Mouse (Mus musculus) midbrain, embryonic 14.5 days (tissue): ENCODE results near the gene Vmn2r11. TPM values are rescaled to one million over a fixed set of nuclear protein-coding genes. Genes with fewer than 3 reads are reported as not detected.
"Not testable (repeated sequence)": the region's sequence is repeated elsewhere in the genome, so short reads cannot be mapped to it uniquely, and the experiment has no call there.

Source experiments
- ATAC-seq: fragments of 200-750 bp; cut with Nextera tagmentation; 2 replicates; pipeline ENCODE4 v1.8.0; 2017; ENCODE audit warnings: moderate number of reproducible peaks, moderate library complexity; ENCODE audit not compliant: low FRiP score, low TSS enrichment
- DNase-seq: peaks from one replicate; pipeline ENCODE4 v3.0.0-alpha.2; 2015
- H3K27ac ChIP-seq: fragments of 300-500 bp; sonication (generic); replicated peaks from 2 replicates; pipeline ENCODE4 v1.5.1; 2014; ENCODE audit warnings: mild to moderate bottlenecking, low read depth, low read length, moderate library complexity
- H3K27me3 ChIP-seq: fragments of 300-500 bp; sonication (generic); 2 replicates; pipeline ENCODE4 v1.6.1; 2014; ENCODE audit warnings: low read length, control low read depth, mixed read lengths; ENCODE audit not compliant: control insufficient read depth, insufficient read depth
- H3K36me3 ChIP-seq: fragments of 300-500 bp; sonication (generic); 2 replicates; pipeline ENCODE4 v1.6.1; 2014; ENCODE audit warnings: low read length, control low read depth; ENCODE audit not compliant: control insufficient read depth, insufficient read depth
- H3K4me1 ChIP-seq: fragments of 300-500 bp; sonication (generic); 2 replicates; pipeline ENCODE4 v1.6.1; 2014; ENCODE audit warnings: mild to moderate bottlenecking, antibody characterized with exemption, low read length, control low read depth; ENCODE audit not compliant: control insufficient read depth, insufficient read depth
- H3K4me2 ChIP-seq: fragments of 300-500 bp; sonication (generic); 2 replicates; pipeline ENCODE4 v1.6.1; 2014; ENCODE audit warnings: mild to moderate bottlenecking, low read length, moderate library complexity
- H3K4me3 ChIP-seq: fragments of 300-500 bp; sonication (generic); replicated peaks from 2 replicates; pipeline ENCODE4 v1.5.1; 2014; ENCODE audit warnings: low read depth, low read length
- H3K9ac ChIP-seq: fragments of 300-500 bp; sonication (generic); replicated peaks from 2 replicates; pipeline ENCODE4 v1.6.1; 2014; ENCODE audit warnings: mild to moderate bottlenecking, low read length, moderate library complexity
- H3K9me3 ChIP-seq: fragments of 300-500 bp; sonication (generic); 2 replicates; pipeline ENCODE4 v1.6.1; 2016; ENCODE audit warnings: low read length, control low read depth, mixed read lengths; ENCODE audit not compliant: control insufficient read depth
- WGBS: fragments of 180-500 bp; shearing (Covaris S2); extraction: QIAGEN DNeasy Blood & Tissue Kit; methylation state at CpG from one replicate; pipeline ENCODE4 v1.1.7; 2014; 5-methylcytosine and 5-hydroxymethylcytosine counted together
- polyA plus RNA-seq: library from polyadenylated mRNA; unstranded; fragments of >200 nt; fragmentation: Nextera tagmentation; extraction: Ambion mirVana; gene quantifications from 2 replicates; pipeline ENCODE4 v1.2.1, GENCODE M21; 2014

The Vmn2r11 gene
- polyA plus RNA-seq, result not detected in 2 replicates

DNA sequence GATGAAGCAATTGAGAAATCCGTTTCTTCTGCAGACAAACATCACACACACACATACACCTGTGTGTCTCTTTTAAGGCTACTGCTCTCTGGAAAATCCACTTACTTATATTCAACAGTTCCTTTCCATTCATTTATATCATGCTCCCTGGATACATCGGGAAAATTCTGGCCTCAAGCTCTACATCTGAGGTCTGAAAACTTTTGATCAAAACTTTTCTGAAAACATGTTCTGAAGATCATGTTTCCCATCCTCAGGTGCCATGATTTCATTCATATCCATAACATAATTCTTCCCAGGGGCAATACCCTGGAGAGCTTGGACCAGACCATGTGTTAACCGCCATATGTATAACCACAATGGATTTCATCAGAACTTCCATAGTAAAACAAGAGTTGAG is at the start of gene Vmn2r11:
Vmn2r11 (minus strand) TSS at position 101 of the 400 bp plus-strand sequence.
- H3K4me1 ChIP-seq, H3K36me3 ChIP-seq, H3K4me3 ChIP-seq, H3K9ac ChIP-seq, H3K4me2 ChIP-seq, ATAC-seq, H3K27me3 ChIP-seq, DNase-seq, H3K27ac ChIP-seq: not testable (repeated sequence)
- 85% methylated on average over 3 of the region's 3 CpGs for WGBS
- H3K9me3 ChIP-seq, result peaks cover 19% of the 10 kb centered on the region; the same call in 1 of the 2 replicates

DNA sequence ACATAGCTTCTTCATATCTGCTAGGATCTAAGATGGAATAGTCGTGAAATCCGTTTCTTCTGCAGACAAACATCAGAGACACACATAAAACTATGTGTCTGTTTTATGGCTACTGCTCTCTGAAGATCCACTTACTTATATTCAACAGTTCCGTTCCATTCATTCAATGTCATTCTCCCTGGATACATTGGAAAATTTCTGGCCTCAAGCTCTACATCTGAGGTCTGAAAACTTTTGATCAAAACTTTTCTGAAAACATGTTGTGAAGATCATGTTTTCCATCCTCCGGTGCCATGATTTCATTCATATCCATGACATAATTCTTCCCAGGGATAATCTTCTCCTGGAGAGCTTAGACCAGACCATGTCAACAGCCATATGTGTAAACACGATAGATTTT is 38.5 kb upstream of the Vmn2r11 start, which contains the start of gene Vmn2r12:
Vmn2r12 (minus strand) TSS at position 101 of the 400 bp plus-strand sequence.
- H3K9ac ChIP-seq, H3K4me2 ChIP-seq, H3K4me1 ChIP-seq, H3K27me3 ChIP-seq, H3K4me3 ChIP-seq, H3K27ac ChIP-seq, H3K36me3 ChIP-seq, DNase-seq, ATAC-seq: not testable (repeated sequence)
- peaks cover 16% of the 10 kb centered on the region for H3K9me3 ChIP-seq
- WGBS, result 88% methylated on average over 5 of the region's 5 CpGs

- not testable (repeated sequence) for ATAC-seq, DNase-seq, H3K4me3 ChIP-seq, H3K36me3 ChIP-seq, H3K27me3 ChIP-seq, H3K4me1 ChIP-seq, H3K27ac ChIP-seq, H3K4me2 ChIP-seq, H3K9ac ChIP-seq
- WGBS, result 76% methylated on average over 3 of the region's 3 CpGs
- H3K9me3 ChIP-seq, result peaks cover 16% of the 10 kb centered on the region
Measured at GRCm38 (mm10) chr5:109096482-109096881, 37.1 kb upstream of the Vmn2r11 start.

DNA sequence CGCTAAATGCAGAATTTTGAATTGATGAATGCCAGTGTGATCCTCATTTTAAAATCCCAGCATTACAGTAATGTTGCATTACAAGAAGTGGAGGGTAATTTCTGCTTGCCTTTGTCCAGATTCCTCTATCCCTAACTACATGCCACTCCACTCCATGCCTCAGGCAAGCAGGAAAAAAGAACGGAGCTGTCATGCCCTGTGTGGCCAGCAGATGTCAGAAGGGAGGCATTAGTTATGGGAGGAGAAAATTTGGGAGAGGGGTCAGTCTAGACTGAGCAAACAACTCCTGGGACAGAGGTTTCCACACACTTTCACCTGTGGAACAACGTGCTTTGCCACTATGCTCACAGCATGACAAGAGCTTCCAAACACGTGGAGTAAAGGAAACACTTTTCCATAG is 12.6 kb upstream of the Vmn2r11 start:
- DNase-seq, H3K4me2 ChIP-seq, H3K27me3 ChIP-seq, ATAC-seq, H3K4me3 ChIP-seq, H3K36me3 ChIP-seq, H3K9ac ChIP-seq, H3K9me3 ChIP-seq, H3K27ac ChIP-seq, H3K4me1 ChIP-seq: not testable (repeated sequence)
- WGBS, result 51% methylated on average over 4 of the region's 4 CpGs

GRCm38 (mm10) chr5:109055286-109055685 is 4.1 kb downstream of the Vmn2r11 start:
- Histone ChIP-seq H3K27ac (no peak overlapping the region), H3K9ac (no peak overlapping the region), H3K36me3 (no peaks in the 10 kb centered on the region), H3K9me3 (peaks cover 10% of the 10 kb centered on the region; the same call in 1 of the 2 replicates), H3K4me1 (no peaks in the 10 kb centered on the region), H3K4me3 (no peak overlapping the region), H3K4me2 (no peak overlapping the region), H3K27me3 (no peaks in the 10 kb centered on the region)
- WGBS, result 82% methylated on average over 1 of the region's 1 CpGs
- ATAC-seq (no peak), DNase-seq (no peak)

DNA sequence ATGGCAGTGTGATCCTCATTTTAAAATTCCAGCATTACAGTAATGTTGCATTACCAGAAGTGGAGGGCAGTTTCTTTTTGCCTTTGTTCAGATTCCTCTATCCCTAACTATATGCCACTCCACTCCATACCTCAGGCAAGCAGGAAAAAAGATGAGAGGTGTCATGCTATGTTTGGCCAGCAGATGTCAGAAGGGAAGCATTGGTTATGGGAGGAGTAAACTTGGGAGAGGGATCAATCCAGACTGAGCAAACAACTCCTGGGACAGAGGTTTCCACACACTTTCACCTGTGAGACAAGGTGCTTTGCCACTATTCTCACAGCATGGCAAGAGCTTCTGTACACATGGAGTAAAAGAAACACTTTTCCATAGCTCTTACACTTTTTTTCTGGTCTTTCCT is 26.8 kb downstream of the Vmn2r11 start:
- DNase-seq (no peak), ATAC-seq (no peak)

DNA sequence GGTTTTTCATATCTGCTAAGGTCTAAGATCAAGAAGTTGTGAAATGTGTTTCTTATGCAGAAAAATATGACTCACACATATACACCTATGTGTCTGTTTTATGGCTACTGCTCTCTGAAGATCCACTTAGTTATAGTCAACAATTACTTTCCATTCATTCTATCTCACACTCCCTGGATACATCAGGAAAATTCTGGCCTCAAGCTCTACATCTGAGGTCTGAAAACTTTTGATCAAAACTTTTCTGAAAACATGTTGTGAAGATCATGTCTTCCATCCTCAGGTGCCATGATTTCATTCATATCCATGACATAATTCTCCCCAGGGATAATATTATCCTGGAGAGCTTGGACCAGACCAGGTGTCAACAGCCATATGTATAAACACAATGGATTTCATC is 52.9 kb downstream of the Vmn2r11 start, which contains the start of gene Vmn2r10:
Vmn2r10 (minus strand) TSS at position 101 of the 400 bp plus-strand sequence.
- H3K9ac ChIP-seq, H3K27me3 ChIP-seq, DNase-seq, H3K36me3 ChIP-seq, H3K9me3 ChIP-seq, H3K4me1 ChIP-seq, H3K4me2 ChIP-seq, H3K4me3 ChIP-seq, ATAC-seq, H3K27ac ChIP-seq: not testable (repeated sequence)

More for the DNA sequence above, 26.8 kb downstream of the Vmn2r11 start:
- H3K27ac ChIP-seq, result no peak overlapping the region
- no peaks in the 10 kb centered on the region for H3K36me3 ChIP-seq
- H3K4me2 ChIP-seq, result no peak overlapping the region
- H3K4me3 ChIP-seq, result no peak overlapping the region
- no peak overlapping the region for H3K9ac ChIP-seq
- peaks cover 6% of the 10 kb centered on the region for H3K9me3 ChIP-seq
- H3K4me1 ChIP-seq, result no peaks in the 10 kb centered on the region
- H3K27me3 ChIP-seq, result no peaks in the 10 kb centered on the region

Other genes starting within 250 kb of the Vmn2r11 start
- gene Vmn2r9, start 207.0 kb downstream of the Vmn2r11 start, polyA plus RNA-seq, result not detected in 2 replicates
- not detected in 2 replicates for gene Vmn2r10, start 53.0 kb downstream of the Vmn2r11 start, polyA plus RNA-seq
- gene Vmn2r12, start 38.4 kb upstream of the Vmn2r11 start, polyA plus RNA-seq, result not detected in 2 replicates
- not detected in 2 replicates for gene Vmn2r13, start 132.6 kb upstream of the Vmn2r11 start, polyA plus RNA-seq
- gene Vmn2r14, start 165.1 kb upstream of the Vmn2r11 start, polyA plus RNA-seq, result not detected in 2 replicates
- gene Vmn2r15, start 238.1 kb upstream of the Vmn2r11 start, polyA plus RNA-seq, result not detected in 2 replicates